Mouse (Mus musculus): ENCODE data around the gene Pacs1.

GRCm38 (mm10) chr19:5181926-5182325, 91.0 kb downstream of the Pacs1 start:
- TF ChIP-seq POLR2A (IDR thresholded peaks at IDR 0.05; ENCODE audit: borderline replicate concordance, extremely low read depth, low read depth, low read length) (no peak), CTCF (IDR thresholded peaks at IDR 0.05; ENCODE audit: insufficient read depth, low read length) (no peak)
